Mouse (Mus musculus) adrenal gland, postnatal 0 days (tissue): Measurements from ENCODE around the gene Gm614. TPM values are rescaled to one million over a fixed set of nuclear protein-coding genes. Genes with fewer than 3 reads are reported as not detected.

Experiments used
- polyA plus RNA-seq: library from polyadenylated mRNA; unstranded; fragments of >200 nt; fragmentation: Nextera tagmentation; extraction: Ambion mirVana; gene quantifications from 2 replicates; pipeline ENCODE4 v1.2.1, GENCODE M21; 2015

Gene Gm614
- polyA plus RNA-seq = not detected in 2 replicates

DNA sequence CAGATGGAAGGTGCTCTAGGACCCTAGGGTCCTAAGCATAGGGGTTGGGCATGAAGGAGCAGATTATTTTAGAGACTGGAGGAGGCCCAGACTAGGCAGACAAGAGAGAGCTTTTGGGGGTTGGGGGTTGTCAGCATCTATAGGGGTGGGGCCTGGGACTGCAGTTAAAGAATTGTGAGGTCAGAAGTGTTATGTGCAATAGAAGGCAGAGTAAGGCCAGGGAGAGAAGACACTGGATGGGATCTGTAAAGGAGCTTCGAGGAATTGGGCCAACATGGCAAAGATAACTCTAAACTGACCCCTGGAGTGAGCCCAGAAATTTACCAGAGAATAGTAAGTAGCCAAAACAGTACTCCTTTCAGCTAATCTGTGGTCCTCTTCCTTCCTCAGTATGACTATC is at the start of gene Gm614:
Gene Gm614, minus strand, starts transcription at position 101 of the 400 bp plus-strand sequence.

DNA sequence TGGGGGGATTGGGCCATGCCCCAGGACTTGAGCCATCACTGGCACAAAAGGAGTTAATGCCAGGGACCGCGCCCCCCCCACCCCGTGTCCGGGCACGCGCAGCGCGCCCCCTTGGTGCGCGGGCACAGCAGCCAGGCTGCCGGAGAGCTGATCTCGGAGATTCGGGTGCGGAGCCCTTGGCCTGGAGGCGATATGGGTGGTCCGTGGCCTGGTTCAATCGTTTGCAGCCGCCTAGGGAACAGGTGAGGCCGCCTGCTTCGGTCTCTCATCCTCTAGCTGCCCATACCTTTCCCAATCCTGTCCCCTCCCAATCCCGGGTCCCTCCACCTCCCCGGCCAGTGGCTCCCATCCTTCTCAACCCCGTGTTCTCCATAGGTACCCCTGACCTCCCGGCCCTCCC is 35.3 kb upstream of the Gm614 start, which contains the start of gene Nlgn3:
Gene Nlgn3, plus strand, starts transcription at position 114 of the 400 bp plus-strand sequence.

DNA sequence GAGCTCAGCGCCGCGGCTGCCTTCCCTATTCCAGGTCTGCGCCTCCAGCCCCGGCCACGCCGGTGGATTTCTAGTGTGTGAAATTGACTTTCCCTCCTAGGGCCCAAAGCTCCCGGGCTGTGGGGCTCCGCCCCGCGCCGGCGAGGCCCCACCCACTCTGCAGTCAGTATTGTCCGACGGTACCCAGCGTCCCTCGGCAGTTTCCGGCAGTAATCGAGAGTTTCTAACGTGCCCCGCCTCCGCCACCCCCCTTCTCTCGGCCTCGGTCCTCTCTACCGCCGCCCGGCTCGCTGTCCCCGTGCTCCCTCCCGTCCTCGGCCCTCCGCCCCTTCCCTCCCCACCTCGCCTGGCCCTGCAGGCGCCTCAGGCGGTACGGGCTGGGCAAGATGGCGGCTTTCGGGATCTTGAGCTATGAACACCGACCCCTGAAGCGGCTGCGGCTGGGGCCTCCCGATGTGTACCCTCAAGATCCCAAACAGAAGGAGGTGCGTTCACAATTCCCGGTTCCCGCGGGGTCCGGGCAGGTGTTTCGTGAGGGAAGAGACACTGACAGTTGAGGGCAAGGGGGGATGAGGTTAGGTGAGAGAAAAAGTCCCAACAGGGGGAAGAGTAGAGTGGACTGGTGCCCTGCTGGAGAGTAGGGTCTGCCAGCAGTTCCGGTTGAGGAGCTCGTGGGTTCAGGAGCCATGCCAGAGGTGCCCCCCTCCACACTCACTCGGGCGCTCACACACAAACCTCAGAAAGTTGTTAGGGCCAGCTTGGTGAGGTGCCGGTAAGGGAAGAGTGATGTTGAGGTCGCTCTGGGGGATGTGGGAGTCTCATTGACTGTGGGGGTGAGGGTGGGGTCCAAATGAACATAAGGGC is 10.3 kb upstream of the Gm614 start, which contains the start of gene Med12:
Gene Med12, plus strand, starts transcription at position 156 of the 864 bp plus-strand sequence.

DNA sequence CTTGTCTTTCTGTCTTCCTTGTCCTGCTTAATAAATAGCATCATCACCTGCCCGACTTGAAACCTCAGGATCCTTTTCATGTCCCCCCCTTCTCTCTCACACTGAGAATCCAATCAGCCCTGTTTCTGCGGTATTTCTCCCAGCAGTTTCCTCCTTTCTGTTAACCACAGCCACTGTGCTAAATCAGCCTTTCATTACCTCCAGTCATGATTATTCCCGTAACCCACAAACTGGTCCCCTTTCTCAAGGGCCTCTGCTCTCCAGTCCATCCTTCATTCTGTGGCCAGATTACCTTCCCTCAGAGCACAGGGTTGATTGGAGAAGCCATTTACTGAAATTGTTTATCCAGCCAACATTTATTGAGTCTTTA is 4.9 kb upstream of the Gm614 start, which contains the start of gene Gm20489:
Gene Gm20489, minus strand, starts transcription at position 269 of the 370 bp plus-strand sequence.

DNA sequence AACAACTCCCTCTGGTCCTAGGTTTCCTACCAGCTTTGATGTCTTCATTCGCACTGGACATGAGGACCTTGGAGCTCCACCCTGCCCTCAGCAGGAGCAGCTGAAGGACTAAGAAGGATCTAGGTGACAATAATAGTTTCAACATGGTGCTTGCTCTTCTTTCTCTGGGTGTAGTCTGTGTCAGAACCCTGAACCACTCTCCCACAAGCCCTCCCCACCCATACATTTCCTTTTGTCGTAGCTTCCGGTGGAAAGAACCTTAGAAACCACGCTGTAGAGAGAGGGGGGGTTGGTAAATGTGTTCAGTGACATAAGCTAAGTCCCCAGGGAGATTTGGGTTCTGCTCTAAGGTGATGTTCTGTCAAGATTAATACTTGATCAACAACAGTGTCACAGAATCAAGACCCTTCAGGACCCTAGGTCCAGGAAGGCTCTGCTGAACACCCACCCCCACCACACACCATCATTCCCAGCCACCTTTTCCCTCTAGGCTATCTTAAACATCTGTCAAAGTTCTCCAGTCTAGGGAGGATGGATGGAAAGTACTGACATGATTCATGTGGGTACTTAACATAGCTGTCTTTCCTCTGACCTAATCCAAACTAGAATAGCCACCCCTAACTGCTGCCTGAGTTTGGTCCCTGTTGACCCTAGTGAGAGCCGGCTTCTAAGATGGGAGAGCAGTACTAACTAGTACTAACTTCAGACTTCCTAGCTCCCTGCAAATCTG is 4.4 kb upstream of the Gm614 start, which contains the start of gene Il2rg:
Gene Il2rg, minus strand, starts transcription at position 231 of the 730 bp plus-strand sequence.

DNA sequence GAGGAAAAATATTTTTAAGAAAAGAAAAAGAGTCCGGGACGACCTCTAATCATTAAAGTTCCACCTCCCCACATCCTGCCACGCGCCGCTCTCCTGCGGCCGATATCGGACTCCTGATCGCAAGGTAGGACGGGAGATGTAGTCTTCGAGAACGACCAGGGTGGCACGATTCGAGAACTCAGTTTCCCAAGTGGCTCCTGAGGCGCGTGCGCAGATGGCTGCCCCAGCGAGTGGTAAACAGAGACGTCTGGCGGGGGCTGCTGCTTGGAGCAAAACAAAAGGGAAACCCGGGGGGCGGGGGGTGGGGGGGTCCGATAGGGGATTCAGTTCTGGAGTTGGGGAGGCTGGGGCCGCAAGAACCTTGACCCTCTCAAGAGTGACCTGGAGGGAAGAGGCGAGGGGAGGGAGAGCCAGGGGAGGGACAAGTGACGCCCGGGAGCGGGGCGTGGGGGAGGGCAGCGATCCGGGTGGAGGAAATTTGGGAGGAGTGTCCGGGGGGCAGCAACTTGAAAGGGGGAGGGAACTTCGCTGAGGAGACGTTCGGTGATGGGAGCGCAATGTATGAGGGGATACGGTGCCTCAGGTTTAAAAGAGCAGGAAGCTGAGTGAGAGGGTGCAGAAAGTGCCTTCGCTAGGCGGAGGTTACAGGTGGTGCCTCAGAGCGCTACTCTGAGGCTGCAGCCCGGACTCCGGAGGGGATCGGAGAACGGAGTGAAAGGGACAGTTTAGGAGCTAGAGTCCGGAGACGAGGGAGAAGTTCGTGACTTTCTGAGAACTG is 9.7 kb downstream of the Gm614 start, which contains the start of gene Foxo4:
Gene Foxo4, plus strand, starts transcription at position 577 of the 778 bp plus-strand sequence.

DNA sequence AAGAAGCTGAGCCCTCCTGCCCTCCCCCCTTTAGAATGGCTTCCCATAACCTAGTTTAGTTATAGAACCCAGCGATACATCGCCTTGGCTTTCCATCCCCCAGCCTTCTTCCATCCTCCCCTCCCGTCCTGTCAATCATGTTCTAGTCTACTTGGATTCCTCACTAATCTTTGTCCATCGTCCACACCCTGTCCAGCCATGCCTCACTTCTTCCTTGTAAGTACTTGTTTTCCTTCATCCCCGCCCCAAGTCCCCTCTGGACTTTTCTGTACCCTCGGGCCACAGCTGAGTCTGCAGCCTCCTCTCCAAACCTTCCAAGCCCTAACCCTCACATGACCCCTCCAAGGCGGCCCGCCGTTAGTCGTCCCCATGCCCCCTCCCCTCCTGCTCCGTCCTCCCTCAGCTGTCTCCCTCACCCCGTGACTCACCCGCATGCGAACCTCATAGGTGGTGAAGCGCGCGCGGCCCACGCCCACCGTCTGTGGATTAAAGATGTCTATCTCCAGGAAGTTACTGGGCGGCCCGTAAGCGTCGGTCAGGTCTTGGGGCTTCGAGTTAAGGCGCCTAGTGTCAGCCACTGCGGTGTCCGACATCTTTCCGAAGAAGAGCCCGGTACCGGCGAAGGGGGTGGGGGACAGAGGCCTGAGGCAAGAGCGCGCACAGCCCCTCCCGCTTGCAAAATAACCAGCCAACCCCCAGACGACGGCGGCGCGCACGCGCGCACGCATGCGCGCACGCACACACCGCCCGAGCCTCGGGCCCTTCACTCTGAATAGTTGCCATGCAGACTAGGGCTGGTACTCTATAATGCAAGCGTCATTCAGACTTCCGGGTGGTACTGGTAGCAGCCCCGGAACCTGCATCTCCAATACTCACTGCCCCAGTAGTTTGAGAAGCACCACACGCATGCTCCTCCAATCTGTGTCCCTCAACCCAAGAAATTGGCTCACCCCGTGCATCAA is 41.7 kb downstream of the Gm614 start, which contains the start of gene Snx12:
Gene Snx12, minus strand, starts transcription at position 730 of the 962 bp plus-strand sequence.

Other genes with a start within 250 kb of the Gm614 start
- 0.12 and 0.17 TPM in 2 replicates for gene Tex11, start 204.3 kb downstream of the Gm614 start, polyA plus RNA-seq
- 0.97 and 5.7 TPM in 2 replicates for gene Slc7a3, start 178.0 kb downstream of the Gm614 start, polyA plus RNA-seq
- 40.0 and 47.0 TPM in 2 replicates for gene Snx12, start 41.4 kb downstream of the Gm614 start, polyA plus RNA-seq
- 0.84 and 1.4 TPM in 2 replicates for gene Foxo4, start 9.5 kb downstream of the Gm614 start, polyA plus RNA-seq
- gene Il2rg, start 4.3 kb upstream of the Gm614 start, polyA plus RNA-seq = 6.8 and 10.3 TPM in 2 replicates
- not detected in 2 replicates for gene Gm20489, start 5.0 kb upstream of the Gm614 start, polyA plus RNA-seq
- 13.2 and 18.3 TPM in 2 replicates for gene Med12, start 10.0 kb upstream of the Gm614 start, polyA plus RNA-seq
- gene Nlgn3, start 35.2 kb upstream of the Gm614 start, polyA plus RNA-seq = 6.4 and 9.3 TPM in 2 replicates
- gene Gjb1, start 112.4 kb upstream of the Gm614 start, polyA plus RNA-seq = 8.1 and 8.6 TPM in 2 replicates
- 20.4 and 28.5 TPM in 2 replicates for gene Zmym3, start 156.9 kb upstream of the Gm614 start, polyA plus RNA-seq
- 130 and 162 TPM in 2 replicates for gene Nono, start 165.3 kb upstream of the Gm614 start, polyA plus RNA-seq
- 0.71 and 2.5 TPM in 2 replicates for gene Itgb1bp2, start 185.1 kb upstream of the Gm614 start, polyA plus RNA-seq